Mouse (Mus musculus) liver, embryonic 14.5 days (tissue): Measurements from ENCODE around the gene Gpd2.

Experiments
- CTCF ChIP-seq: IDR thresholded peaks from 2 replicates; pipeline ENCODE4 v1.5.1; 2016; ENCODE audit warnings: antibody characterized with exemption, low read depth, control low read depth
- EP300 ChIP-seq: IDR thresholded peaks from 2 replicates; pipeline ENCODE4 v1.6.1; 2016; ENCODE audit warnings: antibody characterized with exemption, low read depth

DNA sequence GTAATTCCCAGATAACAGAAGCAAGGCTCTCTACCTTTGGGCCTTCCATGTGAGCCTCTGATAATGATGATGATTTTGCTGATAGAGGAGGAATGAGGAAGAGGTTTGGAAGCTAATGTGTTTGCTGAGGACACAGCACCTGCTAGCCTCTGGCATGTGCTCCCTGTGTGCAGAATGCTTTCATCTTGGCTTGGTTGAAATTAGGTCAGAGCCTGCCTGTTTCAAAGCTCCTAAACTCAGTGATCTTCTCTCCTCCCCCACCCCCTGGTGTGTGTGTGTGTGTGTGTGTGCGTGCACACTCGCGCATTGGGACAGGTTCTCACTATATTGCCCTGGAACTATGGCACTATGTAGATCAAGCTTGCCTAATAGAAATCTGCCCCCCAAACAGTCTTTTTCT is 10.0 kb upstream of the Gpd2 start:
- no peak for TF ChIP-seq EP300
- no peak for TF ChIP-seq CTCF
